Mouse (Mus musculus): ENCODE measurements at regions not wholly inside any gene's neighbourhood (a gene's known extent, or its start where the extent isn't known, plus 50 kb on each side); places are given as distances from the start of the nearest gene placed in this dataset.

DNA sequence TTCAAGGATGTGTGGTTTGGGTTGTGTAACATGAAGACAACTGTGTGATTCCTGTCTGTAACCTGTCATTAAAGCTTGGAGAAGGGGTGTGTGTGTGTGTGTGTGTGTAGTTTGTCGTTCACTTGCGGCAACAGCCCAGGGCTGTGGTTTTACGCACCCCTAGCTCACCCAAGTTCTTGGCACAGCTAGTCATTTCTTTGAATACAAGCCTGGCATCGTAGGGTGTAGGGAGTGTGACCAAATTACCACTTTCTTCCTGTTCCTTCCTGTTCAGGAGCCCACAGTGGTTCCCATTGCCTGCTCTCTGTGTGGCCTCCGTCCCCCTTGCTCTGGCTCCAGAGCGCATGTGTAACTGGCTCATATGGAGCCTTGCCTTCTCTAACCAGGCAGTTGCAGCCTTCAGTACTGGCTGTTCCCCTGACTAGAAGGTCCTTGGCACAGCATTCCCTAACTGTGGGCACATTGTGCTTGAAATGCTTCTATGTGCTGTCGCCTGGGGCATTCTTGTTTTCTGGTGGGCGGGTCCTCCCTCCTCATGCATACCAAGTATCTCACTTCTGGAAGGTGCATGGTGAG lies 167.4 kb upstream of the Ubr2 start:
- no peaks in the 10 kb centered on the region for H3K79me2 ChIP-seq (replicated peaks; ENCODE audit: control insufficient read depth, extremely low read depth, insufficient read depth, poor library complexity, severe bottlenecking)
- in situ Hi-C loops (cut with MboI; ENCODE audit: low pct_ligation_motif_present, low pct_unique_long_range_greater_than_20kb, low sequenced_read_pairs): no loop called here
- DNase-seq (ENCODE audit: extremely low read depth): no peak
- H3K4me1 ChIP-seq (ENCODE audit: control insufficient read depth in 1 of 2, insufficient read depth in 2 of 2): no peaks in the 10 kb centered on the region
- no peak overlapping the region for H3K27ac ChIP-seq (ENCODE audit: insufficient read depth, low read depth)
- peaks cover 0 to 9% of the 10 kb centered on the region in 2 experiments for H3K36me3 ChIP-seq (replicated peaks in 1 of 2; ENCODE audit: control insufficient read depth in 1 of 2, insufficient read depth in 1 of 2, low read length in 1 of 2)
- H3K4me2 ChIP-seq (ENCODE audit: insufficient read depth, low read depth, poor library complexity, severe bottlenecking): no peak overlapping the region
- H3K9ac ChIP-seq (ENCODE audit: insufficient read depth, low read depth): no peak overlapping the region
- dilution Hi-C loops (cut with MboI; ENCODE audit: extremely low pct_ligation_motif_present, extremely low pct_unique_long_range_greater_than_20kb, low sequenced_read_pairs): no loop called here
- H3K9me3 ChIP-seq (replicated peaks; ENCODE audit: low read length): no peaks in the 10 kb centered on the region
- H3K27me3 ChIP-seq (replicated peaks): no peaks in the 10 kb centered on the region
- TF ChIP-seq RAD21 (IDR thresholded peaks at IDR 0.05; ENCODE audit: low read depth, low read length) (no peak), MAZ (IDR thresholded peaks at IDR 0.05; ENCODE audit: low read depth, low read length) (no peak), PAX5 (IDR thresholded peaks at IDR 0.05; ENCODE audit: low read length) (no peak), POLR2AphosphoS2 (IDR thresholded peaks at IDR 0.05; ENCODE audit: low read depth, low read length) (no peak), EP300 (IDR thresholded peaks at IDR 0.05; ENCODE audit: low read length) (no peak), GABPA (IDR thresholded peaks at IDR 0.05; ENCODE audit: insufficient replicate concordance, low read depth, low read length) (no peak), JUND (conservative IDR thresholded peaks at IDR 0.05; ENCODE audit: low read depth, low read length) (no peak)
- no peak overlapping the region for H3K4me3 ChIP-seq (replicated peaks in 1 of 3; ENCODE audit: low read depth in 2 of 3, low read length in 2 of 3, poor library complexity in 1 of 3)

DNA sequence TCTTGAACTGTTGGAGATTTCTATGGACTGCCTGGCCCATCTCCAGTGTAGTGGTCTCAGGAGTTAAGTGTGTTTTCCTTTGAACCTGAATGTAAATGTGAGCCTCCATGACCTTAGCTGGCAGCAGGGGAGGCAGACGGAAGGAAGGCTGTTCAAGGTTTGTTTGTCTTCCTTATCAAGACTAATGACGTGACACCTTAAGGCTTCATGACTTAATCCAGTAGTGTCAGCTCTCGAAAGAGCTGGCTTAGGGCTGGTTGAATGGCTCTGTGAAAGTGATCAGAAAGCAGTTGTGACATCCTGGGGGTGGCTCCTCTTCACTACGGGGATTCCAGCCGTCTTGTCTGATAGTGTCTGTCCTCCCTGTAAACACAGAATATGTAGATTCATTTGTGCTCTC lies 166.0 kb upstream of the Ubr2 start:
- H3K4me3 ChIP-seq (replicated peaks in 1 of 3; ENCODE audit: low read depth in 2 of 3, low read length in 2 of 3, poor library complexity in 1 of 3): no peak overlapping the region
- H3K27me3 ChIP-seq (replicated peaks): no peaks in the 10 kb centered on the region
- H3K4me1 ChIP-seq (ENCODE audit: control insufficient read depth in 1 of 2, insufficient read depth in 2 of 2): peaks cover 0 to 8% of the 10 kb centered on the region in 2 experiments; a peak in 2 of 4 replicates
- no peaks in the 10 kb centered on the region for H3K79me2 ChIP-seq (replicated peaks; ENCODE audit: control insufficient read depth, extremely low read depth, insufficient read depth, poor library complexity, severe bottlenecking)
- H3K36me3 ChIP-seq (replicated peaks in 1 of 2; ENCODE audit: control insufficient read depth in 1 of 2, insufficient read depth in 1 of 2, low read length in 1 of 2): peaks cover 0 to 9% of the 10 kb centered on the region in 2 experiments
- no peak for TF ChIP-seq KAT2A (IDR thresholded peaks at IDR 0.05; ENCODE audit: insufficient replicate concordance, low read length)
- TF ChIP-seq MAX (IDR thresholded peaks at IDR 0.05; ENCODE audit: low read length): no peak
- no peak for TF ChIP-seq ZC3H11A (IDR thresholded peaks at IDR 0.05; ENCODE audit: low read depth, low read length)
- TF ChIP-seq NRF1 (IDR thresholded peaks at IDR 0.05; ENCODE audit: low read depth, low read length): no peak
- TF ChIP-seq E2F4 (IDR thresholded peaks at IDR 0.05; ENCODE audit: insufficient replicate concordance, low read depth, low read length): no peak
- no peak for TF ChIP-seq SMC3 (IDR thresholded peaks at IDR 0.05; ENCODE audit: low read depth, low read length)
- TF ChIP-seq RCOR1 (conservative IDR thresholded peaks at IDR 0.05; ENCODE audit: low read depth, low read length): no peak
- no peak for TF ChIP-seq NELFE (IDR thresholded peaks at IDR 0.05; ENCODE audit: low read depth, low read length)
- TF ChIP-seq RAD21 (IDR thresholded peaks at IDR 0.05; ENCODE audit: low read depth, low read length): no peak
- H3K27ac ChIP-seq (ENCODE audit: insufficient read depth, low read depth): no peak overlapping the region
- no peak overlapping the region for H3K9ac ChIP-seq (ENCODE audit: insufficient read depth, low read depth)
- DNase-seq (ENCODE audit: extremely low read depth): no peak
- in situ Hi-C loops (cut with MboI; ENCODE audit: low pct_ligation_motif_present, low pct_unique_long_range_greater_than_20kb, low sequenced_read_pairs): no loop called here
- H3K4me2 ChIP-seq (ENCODE audit: insufficient read depth, low read depth, poor library complexity, severe bottlenecking): no peak overlapping the region
- H3K9me3 ChIP-seq (replicated peaks; ENCODE audit: low read length): no peaks in the 10 kb centered on the region
- dilution Hi-C loops (cut with MboI; ENCODE audit: extremely low pct_ligation_motif_present, extremely low pct_unique_long_range_greater_than_20kb, low sequenced_read_pairs): no loop called here

All from CH12.LX (cell line).